Mouse (Mus musculus) MEL (cell line): ENCODE measurements around the gene Nat9. TPM values are rescaled to one million over a fixed set of nuclear protein-coding genes. Genes with fewer than 3 reads are reported as not detected.

ENCODE experiments used
- DNase-seq: peaks from one replicate; pipeline ENCODE4 v3.0.0; 2011; ENCODE audit warnings: low read depth, low spot score
- H3K27ac ChIP-seq: 2 replicates; pipeline ENCODE4 v1.5.1; 2012; ENCODE audit warnings: low read depth, mild to moderate bottlenecking, control low read depth, low read length, moderate library complexity; ENCODE audit not compliant: control insufficient read depth
- H3K27me3 ChIP-seq, 2 experiments: fragments of 150-350 bp in 1 of 2; sonication (generic) in 1 of 2; 2 replicates each; pipeline ENCODE4 v1.6.1; 2012; ENCODE audit warnings: low read length in 2 of 2, mild to moderate bottlenecking in 2 of 2, improper control_type of control experiment in 1 of 2, moderate library complexity in 1 of 2; ENCODE audit not compliant: insufficient read depth in 2 of 2, control insufficient read depth in 1 of 2
- H3K36me3 ChIP-seq, 2 experiments: 2 replicates each; pipeline ENCODE4 v1.6.1; 2012 to 2014; ENCODE audit warnings: low read length in 2 of 2, improper control_type of control experiment in 1 of 2, inconsistent platforms in 1 of 2, mild to moderate bottlenecking in 1 of 2; ENCODE audit not compliant: insufficient read depth in 2 of 2, control insufficient read depth in 1 of 2
- H3K4me1 ChIP-seq, 2 experiments: fragments of 150-350 bp in 1 of 2; sonication (generic) in 1 of 2; 2 replicates each; pipeline ENCODE4 v1.6.1; 2012; ENCODE audit warnings: low read length in 2 of 2, improper control_type of control experiment in 1 of 2, mild to moderate bottlenecking in 1 of 2; ENCODE audit not compliant: insufficient read depth in 2 of 2, control insufficient read depth in 1 of 2
- H3K4me3 ChIP-seq, 2 experiments: fragments of 150-350 bp in 1 of 2; sonication (generic) in 1 of 2; 2 replicates each; pipeline ENCODE4 v1.5.1; 2012; ENCODE audit warnings: low read depth in 2 of 2, low read length in 2 of 2, mild to moderate bottlenecking in 2 of 2, moderate library complexity in 2 of 2, control low read depth in 1 of 2, improper control_type of control experiment in 1 of 2; ENCODE audit not compliant: control insufficient read depth in 1 of 2, insufficient read depth in 1 of 2
- H3K79me2 ChIP-seq: 2 replicates; pipeline ENCODE4 v1.6.1; 2012; ENCODE audit warnings: mild to moderate bottlenecking, low read length, moderate library complexity; ENCODE audit not compliant: control insufficient read depth, poor library complexity, insufficient read depth
- H3K9ac ChIP-seq: 2 replicates; pipeline ENCODE4 v1.6.1; 2012; ENCODE audit warnings: low read depth, mild to moderate bottlenecking, control low read depth, low read length, moderate library complexity; ENCODE audit not compliant: control insufficient read depth, poor library complexity, severe bottlenecking
- H3K9me3 ChIP-seq: fragments of 150-350 bp; sonication (generic); replicated peaks from 2 replicates; pipeline ENCODE4 v1.6.1; 2012; ENCODE audit warnings: mild to moderate bottlenecking, low read length, improper control_type of control experiment, moderate library complexity; ENCODE audit not compliant: insufficient read depth
- BHLHE40 ChIP-seq: IDR thresholded peaks from 2 replicates; pipeline ENCODE4 v1.6.1; 2012; ENCODE audit warnings: low read depth, mild to moderate bottlenecking, inconsistent platforms, low read length, improper control_type of control experiment, borderline replicate concordance
- CHD2 ChIP-seq: IDR thresholded peaks from 2 replicates; pipeline ENCODE4 v1.6.1; 2011; ENCODE audit warnings: low read length, improper control_type of control experiment
- CTCF ChIP-seq, 3 experiments: IDR thresholded peaks in 2 of 3; conservative IDR thresholded peaks in 1 of 3; 2 replicates each; pipeline ENCODE4 v1.5.1; 2011 to 2012; ENCODE audit warnings: low read length in 3 of 3, low read depth in 2 of 3, mild to moderate bottlenecking in 2 of 3, improper control_type of control experiment in 1 of 3, inconsistent platforms in 1 of 3, mixed read lengths in 1 of 3, moderate library complexity in 1 of 3; ENCODE audit not compliant: control insufficient read depth in 1 of 3, insufficient read depth in 1 of 3, poor library complexity in 1 of 3, severe bottlenecking in 1 of 3
- E2F4 ChIP-seq: IDR thresholded peaks from 2 replicates; pipeline ENCODE4 v1.6.1; 2011; ENCODE audit warnings: low read depth, low read length, improper control_type of control experiment, borderline replicate concordance
- ELF1 ChIP-seq: IDR thresholded peaks from 2 replicates; pipeline ENCODE4 v1.6.1; 2014; ENCODE audit warnings: low read depth, mild to moderate bottlenecking, inconsistent platforms, low read length, improper control_type of control experiment, moderate library complexity
- EP300 ChIP-seq, 2 experiments: IDR thresholded peaks; 2 replicates each; pipeline ENCODE4 v1.6.1; 2011; ENCODE audit warnings: improper control_type of control experiment in 2 of 2, low read length in 2 of 2, low read depth in 1 of 2, mild to moderate bottlenecking in 1 of 2
- ETS1 ChIP-seq: IDR thresholded peaks from 2 replicates; pipeline ENCODE4 v1.6.1; 2012; ENCODE audit warnings: low read depth, mild to moderate bottlenecking, inconsistent platforms, low read length, improper control_type of control experiment, moderate library complexity
- GABPA ChIP-seq: IDR thresholded peaks from 2 replicates; pipeline ENCODE4 v1.6.1; 2012; ENCODE audit warnings: low read depth, mild to moderate bottlenecking, inconsistent platforms, low read length, improper control_type of control experiment, moderate library complexity
- GATA1 ChIP-seq: IDR thresholded peaks from 2 replicates; pipeline ENCODE4 v1.6.1; 2011; ENCODE audit warnings: low read depth, low read length, improper control_type of control experiment
- HCFC1 ChIP-seq: IDR thresholded peaks from 2 replicates; pipeline ENCODE4 v1.6.1; 2012; ENCODE audit warnings: low read depth, mild to moderate bottlenecking, inconsistent platforms, low read length, improper control_type of control experiment, moderate library complexity
- MAZ ChIP-seq: IDR thresholded peaks from 2 replicates; pipeline ENCODE4 v1.6.1; 2012; ENCODE audit warnings: low read depth, mild to moderate bottlenecking, inconsistent platforms, low read length, improper control_type of control experiment
- MEF2A ChIP-seq: IDR thresholded peaks from 2 replicates; pipeline ENCODE4 v1.6.1; 2014; ENCODE audit warnings: low read depth, mild to moderate bottlenecking, inconsistent platforms, low read length, improper control_type of control experiment; ENCODE audit not compliant: poor library complexity, insufficient replicate concordance, severe bottlenecking; ENCODE audit errors: extremely low read depth
- MXI1 ChIP-seq: IDR thresholded peaks from 2 replicates; pipeline ENCODE4 v1.6.1; 2011; ENCODE audit warnings: mild to moderate bottlenecking, low read depth, low read length, improper control_type of control experiment
- NELFE ChIP-seq: IDR thresholded peaks from 2 replicates; pipeline ENCODE4 v1.6.1; 2011; ENCODE audit warnings: low read depth, low read length, improper control_type of control experiment
- POLR2A ChIP-seq, 2 experiments: IDR thresholded peaks; 2 replicates each; pipeline ENCODE4 v1.6.1; 2011 to 2012; ENCODE audit warnings: low read length in 2 of 2, mild to moderate bottlenecking in 2 of 2, control low read depth in 1 of 2, improper control_type of control experiment in 1 of 2, low read depth in 1 of 2, moderate library complexity in 1 of 2; ENCODE audit not compliant: control insufficient read depth in 1 of 2, insufficient read depth in 1 of 2, poor library complexity in 1 of 2
- RAD21 ChIP-seq: IDR thresholded peaks from 2 replicates; pipeline ENCODE4 v1.6.1; 2011; ENCODE audit warnings: mild to moderate bottlenecking, low read depth, low read length, improper control_type of control experiment
- RCOR1 ChIP-seq: IDR thresholded peaks from 2 replicates; pipeline ENCODE4 v1.6.1; 2012; ENCODE audit warnings: low read depth, mild to moderate bottlenecking, inconsistent platforms, low read length, improper control_type of control experiment
- SIN3A ChIP-seq: IDR thresholded peaks from 2 replicates; pipeline ENCODE4 v1.6.1; 2012; ENCODE audit warnings: low read length, improper control_type of control experiment, inconsistent platforms
- SMC3 ChIP-seq: IDR thresholded peaks from 2 replicates; pipeline ENCODE4 v1.6.1; 2011; ENCODE audit warnings: low read depth, low read length, improper control_type of control experiment
- TCF12 ChIP-seq: IDR thresholded peaks from 2 replicates; pipeline ENCODE4 v1.6.1; 2014; ENCODE audit warnings: low read depth, mild to moderate bottlenecking, inconsistent platforms, low read length, improper control_type of control experiment, moderate library complexity
- ZC3H11A ChIP-seq: IDR thresholded peaks from 2 replicates; pipeline ENCODE4 v1.6.1; 2012; ENCODE audit warnings: low read depth, mild to moderate bottlenecking, inconsistent platforms, low read length, improper control_type of control experiment
- ZNF384 ChIP-seq: IDR thresholded peaks from 2 replicates; pipeline ENCODE4 v1.6.1; 2012; ENCODE audit warnings: low read depth, mild to moderate bottlenecking, inconsistent platforms, low read length, improper control_type of control experiment
- polyA plus RNA-seq, 2 experiments: library from polyadenylated mRNA; stranded (reverse) in 1 of 2; unstranded in 1 of 2; fragments of >175 nt in 1 of 2; fragments of >200 nt in 1 of 2; gene quantifications; 2 replicates each; pipeline versions ENCODE4 v1.2.1 to v1.2.4; 2012; ENCODE audit warnings: low replicate concordance in 2 of 2, low read depth in 1 of 2; ENCODE audit not compliant: insufficient read length in 2 of 2, insufficient read depth in 1 of 2, missing spikeins in 1 of 2
- total RNA-seq: library from RNA; depleted of rRNA; stranded (reverse); fragments of 300-350 nt; gene quantifications from 2 replicates; pipeline ENCODE4 v1.2.3, GENCODE M21; 2012

Gene Nat9
- total and polyA plus RNA-seq, 3 experiments = 46.1 to 92.4 TPM; not detected in 1

DNA sequence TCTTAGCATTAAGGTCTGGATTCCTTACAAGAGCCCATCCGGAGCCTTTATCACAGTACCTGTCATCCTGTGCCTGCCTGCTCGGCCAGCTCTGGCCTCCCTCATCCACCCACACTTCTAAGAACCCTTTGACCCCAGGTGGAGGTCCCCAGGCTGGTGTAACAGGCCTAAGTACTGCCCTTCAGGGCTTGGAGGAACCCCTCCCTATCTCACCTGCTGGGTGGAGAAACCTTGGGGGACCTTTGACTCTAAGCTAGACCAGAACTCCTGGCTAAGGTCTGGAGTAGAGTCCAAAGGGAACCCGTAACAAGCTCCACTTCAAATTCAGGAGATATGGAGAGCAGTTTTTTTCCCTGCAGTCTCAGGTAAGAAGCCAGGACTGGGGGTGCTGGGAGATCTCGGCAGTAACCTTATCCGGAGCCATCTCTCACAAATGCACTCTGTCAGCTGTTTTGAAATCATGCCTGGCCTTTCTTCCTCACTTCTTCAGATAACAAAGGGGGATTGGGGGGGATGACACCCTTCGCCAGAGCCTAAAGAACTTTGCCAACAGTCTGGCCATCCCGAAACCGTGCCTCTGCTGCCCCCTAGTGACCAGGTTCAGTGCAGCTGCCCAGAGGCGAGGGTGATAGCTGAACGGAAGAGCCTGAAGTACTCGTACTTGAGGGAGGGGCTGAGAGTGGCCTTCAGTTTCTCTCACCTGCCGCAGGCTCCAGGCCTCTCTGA is 5.6 kb downstream of the Nat9 start:
- DNase-seq = peak; percentile 85
- Histone ChIP-seq H3K4me1 (peaks cover 6 to 16% of the 10 kb centered on the region in 2 experiments), H3K9me3 (no peaks in the 10 kb centered on the region), H3K9ac (no peak overlapping the region), H3K27me3 (no peaks in the 10 kb centered on the region)
- TF ChIP-seq BHLHE40 (no peak), ELF1 (0 out of 2 replicates have a peak, but pooled peaks have one; percentile 53), ZNF384 (no peak), ZC3H11A (peak; percentile 66), RCOR1 (0 out of 2 replicates have a peak, but pooled peaks have one; percentile 28), CTCF (IDR thresholded peaks at IDR 0.05 in 2 of 3, conservative IDR thresholded peaks at IDR 0.05 in 1 of 3; ENCODE audit: control insufficient read depth in 1 of 3, insufficient read depth in 1 of 3, low read depth in 2 of 3, low read length in 3 of 3, poor library complexity in 1 of 3, severe bottlenecking in 1 of 3) (peak; percentile 91 to 97 (median 93)), GABPA (no peak), SMC3 (peak; percentile 82), RAD21 (peak; percentile 84), NELFE (0 out of 2 replicates have a peak, but pooled peaks have one; percentile 26), MEF2A (no peak), GATA1 (0 out of 2 replicates have a peak, but pooled peaks have one; percentile 44), TCF12 (0 out of 2 replicates have a peak, but pooled peaks have one; percentile 17), ETS1 (peak; percentile 65; the same call in 1 of the 2 replicates), MXI1 (peak; percentile 39; the same call in 1 of the 2 replicates), POLR2A (IDR thresholded peaks at IDR 0.05; ENCODE audit: control insufficient read depth in 1 of 2, insufficient read depth in 1 of 2, low read depth in 1 of 2, low read length in 2 of 2, poor library complexity in 1 of 2) (no peak), MAZ (0 out of 2 replicates have a peak, but pooled peaks have one; percentile 57), EP300 (IDR thresholded peaks at IDR 0.05; ENCODE audit: low read depth in 1 of 2, low read length in 2 of 2) (0 out of 4 replicates have a peak, but pooled peaks of 1 of the 2 experiments have one; percentile 15), E2F4 (no peak), HCFC1 (0 out of 2 replicates have a peak, but pooled peaks have one; percentile 31), CHD2 (no peak), SIN3A (peak; percentile 52; the same call in 1 of the 2 replicates)
- TF ChIP-seq, all 39 proteins: peak for 15
- Histone ChIP-seq H3K79me2 (peaks cover 11% of the 10 kb centered on the region), H3K4me3 (no peak overlapping the region), H3K36me3 (peaks cover 4 to 18% of the 10 kb centered on the region in 2 experiments), H3K27ac (no peak overlapping the region)
